Mouse (Mus musculus): ENCODE data around the gene Letm1. TPM values are rescaled to one million over a fixed set of nuclear protein-coding genes. Genes with fewer than 3 reads are reported as not detected.
A peak's percentile ranks its signal among the peaks of the same experiment; 100 is the strongest.

Letm1 gene
- polyA plus RNA-seq, 1 experiment from 2014 or later: 48.2 TPM

DNA sequence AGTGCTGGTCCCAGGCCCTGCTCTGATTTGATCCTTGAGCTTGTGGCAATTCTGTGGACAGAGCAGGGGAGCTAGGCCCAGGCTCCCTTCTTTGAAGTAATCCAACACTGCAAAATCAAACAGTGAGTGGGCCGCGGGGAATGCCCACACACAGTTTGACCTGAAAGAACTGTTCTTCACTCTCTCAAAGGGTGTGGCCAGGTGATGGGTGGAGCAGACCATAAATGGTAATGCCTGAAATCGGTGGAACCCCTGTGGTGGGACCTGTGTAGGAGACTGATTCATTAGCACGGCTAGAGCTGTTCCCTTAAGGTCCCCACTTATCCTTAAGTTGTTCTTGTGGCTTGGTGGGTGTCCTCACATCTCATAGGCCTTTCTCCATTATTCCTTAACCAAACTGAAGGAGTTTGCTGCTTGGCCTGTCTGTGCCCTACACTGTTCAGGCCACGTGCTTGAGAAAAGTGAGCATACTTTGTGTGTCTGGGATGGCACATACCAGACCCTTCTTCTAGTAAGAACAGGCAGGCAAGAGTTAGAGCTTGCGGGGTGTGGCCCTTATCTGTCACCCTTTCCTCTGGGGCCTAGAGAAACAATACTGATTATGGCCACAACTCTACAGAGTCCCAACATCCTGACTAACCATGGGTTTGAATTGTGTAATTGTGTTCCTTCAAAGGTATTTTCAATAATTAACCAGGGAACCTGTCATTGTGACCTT is 33.5 kb upstream of the Letm1 start:
- H3K27me3 ChIP-seq: no peaks in the 10 kb centered on the region
- ATAC-seq (ENCODE audit: low FRiP score, low read depth): no peak
- no peak overlapping the region for H3K27ac ChIP-seq
- no peak overlapping the region for H3K4me3 ChIP-seq
- no peaks in the 10 kb centered on the region for H3K36me3 ChIP-seq
- no peak overlapping the region for H3K4me2 ChIP-seq (replicated peaks)
- no peaks in the 10 kb centered on the region for H3K9me3 ChIP-seq
- peaks cover 12% of the 10 kb centered on the region for H3K4me1 ChIP-seq
- no peak overlapping the region for H3K9ac ChIP-seq
- WGBS: 80% methylated on average over 6 of the region's 6 CpGs

DNA sequence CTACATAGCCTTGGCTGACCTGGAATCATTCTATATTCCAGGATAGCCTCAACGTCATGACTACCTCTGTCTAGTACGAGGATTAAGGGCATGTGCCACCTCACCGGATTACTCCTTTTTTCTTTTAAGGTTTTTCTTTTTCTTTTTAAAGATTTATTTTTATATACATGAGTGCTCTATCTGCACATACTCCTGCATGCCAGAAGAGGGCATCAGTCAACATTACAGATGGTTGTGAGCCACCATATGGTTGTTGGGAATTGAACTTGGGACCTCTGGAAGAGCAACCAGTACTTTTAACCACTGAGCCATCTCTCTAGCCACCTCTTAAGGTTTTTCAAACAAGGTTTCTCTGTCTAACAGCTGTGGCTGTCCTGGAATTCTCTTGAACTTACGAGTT is 28.9 kb upstream of the Letm1 start:
- Histone ChIP-seq H3K9ac (no peak overlapping the region), H3K9me3 (no peaks in the 10 kb centered on the region), H3K27ac (no peak overlapping the region), H3K4me2 (replicated peaks) (no peak overlapping the region), H3K4me1 (no peaks in the 10 kb centered on the region), H3K36me3 (no peaks in the 10 kb centered on the region), H3K4me3 (no peak overlapping the region), H3K27me3 (no peaks in the 10 kb centered on the region)
- ATAC-seq (ENCODE audit: low FRiP score, low read depth): no peak
- 83% methylated on average over 4 of the region's 4 CpGs for WGBS

DNA sequence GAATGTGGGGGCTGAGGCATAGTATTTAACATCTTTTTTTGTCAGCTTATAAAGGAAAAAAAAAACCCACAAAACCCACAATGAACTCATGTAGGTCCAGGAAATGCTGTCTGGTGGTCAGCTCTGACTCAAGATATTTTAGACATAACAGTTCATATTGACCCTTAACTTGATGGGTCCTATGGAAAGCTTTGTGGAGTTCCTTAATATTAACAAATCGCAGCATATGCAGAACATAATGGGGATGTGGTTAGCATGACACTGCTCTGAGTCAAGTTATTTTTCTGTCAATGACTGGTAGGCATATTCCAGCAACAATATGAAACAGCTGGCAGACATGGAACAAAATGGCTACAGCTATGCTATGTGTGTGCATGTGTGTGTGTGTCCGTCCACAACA is 20.7 kb upstream of the Letm1 start:
- Histone ChIP-seq H3K4me2 (replicated peaks) (no peak overlapping the region), H3K36me3 (no peaks in the 10 kb centered on the region), H3K27ac (no peak overlapping the region), H3K4me3 (no peak overlapping the region), H3K27me3 (no peaks in the 10 kb centered on the region), H3K9me3 (peaks cover 12% of the 10 kb centered on the region), H3K4me1 (no peaks in the 10 kb centered on the region), H3K9ac (no peak overlapping the region)
- no peak for ATAC-seq (ENCODE audit: low FRiP score, low read depth)
- 81% methylated on average over 2 of the region's 2 CpGs for WGBS

DNA sequence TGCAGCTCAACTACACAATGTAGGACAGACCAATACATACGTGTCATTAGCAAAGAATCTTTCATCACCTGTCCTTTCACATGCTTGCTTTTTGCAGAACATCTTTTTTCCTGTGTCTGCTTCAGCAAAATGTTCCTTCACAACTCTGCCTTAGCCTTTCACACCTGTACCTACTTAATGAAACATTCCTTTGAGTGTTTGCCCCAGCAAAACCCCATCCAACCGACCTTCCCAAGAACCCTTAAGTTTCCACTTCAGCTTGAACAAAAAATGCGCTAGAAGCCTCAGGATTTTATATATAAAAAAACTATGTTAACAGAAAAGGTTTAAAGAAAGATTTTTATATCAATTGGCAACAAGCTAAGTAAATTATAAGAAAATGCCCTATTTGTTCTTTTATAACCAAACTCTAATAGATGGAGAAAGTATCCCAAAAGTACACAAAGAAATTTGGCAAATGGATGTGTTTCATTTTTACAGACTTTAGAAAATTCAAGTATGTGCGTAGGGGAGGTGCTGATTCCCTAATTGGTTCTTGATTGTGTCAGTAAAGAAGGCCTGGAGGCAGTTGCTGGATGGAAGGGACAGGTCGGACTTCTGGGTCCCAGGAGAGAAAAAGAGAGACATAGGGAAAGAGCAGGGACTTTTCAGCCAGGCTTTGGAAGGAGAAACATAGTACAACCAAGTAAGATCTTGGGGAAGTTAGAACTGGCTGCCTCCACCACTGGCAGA is 9.5 kb upstream of the Letm1 start:
- no peak for ATAC-seq (ENCODE audit: low FRiP score, low read depth)

DNA sequence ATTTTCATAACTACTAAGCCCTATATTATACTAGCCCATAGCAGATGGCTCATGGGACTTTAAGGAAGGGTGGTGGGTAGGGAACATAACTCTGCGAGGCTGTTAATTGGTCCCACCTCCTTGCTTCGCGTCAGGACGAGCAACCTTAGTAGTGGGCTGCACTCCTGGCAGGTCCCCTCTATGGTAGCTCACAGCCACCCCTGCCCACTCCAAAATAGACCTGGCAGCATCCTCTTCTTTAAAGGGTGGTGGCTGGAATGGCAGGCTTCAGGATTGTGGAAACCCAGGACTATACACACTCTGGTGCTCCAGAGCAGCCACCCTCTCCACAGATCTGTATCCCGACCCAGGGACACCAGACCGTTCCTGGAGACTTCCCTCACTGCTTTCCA is 378 bp upstream of the Letm1 start:
- WGBS: 8% methylated on average over 6 of the region's 6 CpGs
- H3K4me1 ChIP-seq: peaks cover 23% of the 10 kb centered on the region
- peak; percentile 82 for ATAC-seq (ENCODE audit: low FRiP score, low read depth)
- H3K27ac ChIP-seq: peak overlapping the region; percentile 81; the same call in 1 of the 2 replicates
- no peaks in the 10 kb centered on the region for H3K27me3 ChIP-seq
- peak overlapping the region; percentile 89 for H3K4me3 ChIP-seq
- 0 out of 2 replicates have a peak, but pooled peaks cover 4% of the 10 kb centered on the region for H3K36me3 ChIP-seq
- H3K9me3 ChIP-seq: no peaks in the 10 kb centered on the region
- peak overlapping the region; percentile 93 for H3K4me2 ChIP-seq (replicated peaks)
- H3K9ac ChIP-seq: peak overlapping the region; percentile 90

More for the DNA sequence above, 9.5 kb upstream of the Letm1 start:
- Histone ChIP-seq H3K4me3 (no peak overlapping the region), H3K27me3 (no peaks in the 10 kb centered on the region), H3K9ac (no peak overlapping the region), H3K27ac (no peak overlapping the region), H3K4me2 (replicated peaks) (no peak overlapping the region), H3K4me1 (no peaks in the 10 kb centered on the region), H3K36me3 (no peaks in the 10 kb centered on the region), H3K9me3 (peaks cover 3% of the 10 kb centered on the region)
- WGBS: 63% methylated on average over 5 of the region's 5 CpGs

DNA sequence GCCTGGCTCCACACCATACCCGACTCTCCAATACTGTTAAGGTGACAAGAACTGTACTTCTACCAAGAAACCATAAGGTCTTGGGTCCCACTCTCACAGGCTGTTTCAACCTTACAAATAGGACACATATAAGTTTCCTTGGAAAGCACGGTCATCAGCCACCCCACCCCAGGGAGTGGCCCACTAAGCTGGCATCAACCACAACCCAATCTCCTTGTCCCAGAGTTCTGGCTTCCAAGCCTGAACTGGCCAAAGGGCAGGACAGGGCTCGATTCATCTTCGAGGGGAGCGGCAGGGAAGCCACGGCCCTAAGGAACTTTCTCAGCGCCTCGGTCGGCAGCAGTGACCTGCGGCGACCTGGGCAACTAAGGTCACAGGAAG is 663 bp downstream of the Letm1 start:
- 5% methylated on average over 10 of the region's 11 CpGs for WGBS
- Histone ChIP-seq H3K4me1 (peaks cover 23% of the 10 kb centered on the region), H3K36me3 (peaks cover 14% of the 10 kb centered on the region), H3K9ac (peak overlapping the region; percentile 90), H3K27me3 (no peaks in the 10 kb centered on the region), H3K4me3 (peak overlapping the region; percentile 89), H3K4me2 (replicated peaks) (peak overlapping the region; percentile 93), H3K27ac (peak overlapping the region; percentile 81; the same call in 1 of the 2 replicates), H3K9me3 (no peaks in the 10 kb centered on the region)
- ATAC-seq (ENCODE audit: low FRiP score, low read depth): no peak

DNA sequence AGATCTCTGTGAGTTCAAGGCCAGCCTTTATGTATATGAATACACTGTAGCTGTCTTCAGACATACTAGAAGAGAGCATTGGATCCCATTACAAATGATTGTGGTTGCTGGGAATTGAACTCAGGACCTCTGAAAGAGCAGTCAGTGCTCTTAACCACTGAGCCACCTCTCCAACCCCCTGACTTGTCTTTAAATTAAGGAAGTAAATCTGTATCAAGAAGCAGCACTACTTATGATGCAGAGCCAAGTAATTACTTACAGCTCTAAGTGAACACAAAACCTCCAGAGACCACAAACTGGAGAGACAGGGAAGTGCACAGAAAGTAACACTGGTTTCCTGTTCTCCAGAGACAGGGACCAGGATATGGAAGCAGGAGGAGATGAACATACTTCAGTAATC is 5.4 kb downstream of the Letm1 start:
- Histone ChIP-seq H3K4me2 (replicated peaks) (no peak overlapping the region), H3K36me3 (peaks cover 53% of the 10 kb centered on the region), H3K4me1 (peaks cover 18% of the 10 kb centered on the region), H3K9ac (no peak overlapping the region), H3K9me3 (no peaks in the 10 kb centered on the region), H3K27me3 (no peaks in the 10 kb centered on the region), H3K27ac (no peak overlapping the region), H3K4me3 (no peak overlapping the region)
- no peak for ATAC-seq (ENCODE audit: low FRiP score, low read depth)

DNA sequence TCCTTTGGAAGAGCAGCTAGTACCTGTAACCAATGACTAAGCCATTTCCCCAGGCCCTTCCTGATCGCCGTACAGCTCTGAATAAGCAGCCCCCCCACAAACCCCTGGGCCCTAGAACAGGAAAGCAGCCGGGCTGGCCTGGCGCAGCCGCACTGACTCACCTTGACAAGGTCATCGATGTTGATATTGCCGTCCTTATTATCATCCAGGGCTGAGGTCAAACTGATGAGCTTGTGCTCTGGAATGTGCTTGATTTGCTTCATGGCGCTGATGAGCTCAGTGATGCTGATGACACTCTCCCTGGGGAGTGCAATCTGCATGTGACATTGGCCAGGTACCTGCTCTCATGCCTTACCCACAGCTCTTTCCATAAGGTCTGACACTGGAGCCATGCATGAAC is 39.1 kb downstream of the Letm1 start:
- H3K4me2 ChIP-seq (replicated peaks): no peak overlapping the region
- ATAC-seq (ENCODE audit: low FRiP score, low read depth): no peak
- H3K4me3 ChIP-seq: no peak overlapping the region
- no peak overlapping the region for H3K27ac ChIP-seq
- no peaks in the 10 kb centered on the region for H3K9me3 ChIP-seq
- no peaks in the 10 kb centered on the region for H3K27me3 ChIP-seq
- 90% methylated on average over 8 of the region's 8 CpGs for WGBS
- peaks cover 95% of the 10 kb centered on the region for H3K36me3 ChIP-seq
- H3K9ac ChIP-seq: no peak overlapping the region
- no peaks in the 10 kb centered on the region for H3K4me1 ChIP-seq

DNA sequence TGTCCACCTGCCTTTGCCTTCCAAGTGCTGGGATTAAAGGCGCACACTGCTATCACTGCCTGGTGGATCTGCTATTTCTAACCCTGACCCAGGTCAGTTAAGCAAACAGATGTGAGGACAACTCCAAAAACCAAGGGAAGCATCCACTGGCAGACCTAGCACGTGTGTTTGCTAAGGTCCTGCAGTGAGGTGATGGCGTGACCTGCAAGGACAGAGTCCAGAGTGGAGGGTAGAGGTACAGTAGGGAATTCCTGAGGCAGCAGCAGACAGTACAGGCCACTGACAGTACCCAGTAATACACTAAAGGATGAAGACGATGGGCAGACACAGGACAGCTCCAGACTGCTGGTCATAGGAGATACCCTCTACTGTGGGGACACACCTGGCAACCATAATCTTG is 42.1 kb downstream of the Letm1 start:
- WGBS: 90% methylated on average over 4 of the region's 4 CpGs
- no peaks in the 10 kb centered on the region for H3K4me1 ChIP-seq
- no peaks in the 10 kb centered on the region for H3K9me3 ChIP-seq
- H3K27ac ChIP-seq: no peak overlapping the region
- H3K4me2 ChIP-seq (replicated peaks): no peak overlapping the region
- no peak for ATAC-seq (ENCODE audit: low FRiP score, low read depth)
- peaks cover 69% of the 10 kb centered on the region for H3K36me3 ChIP-seq
- no peak overlapping the region for H3K9ac ChIP-seq
- H3K27me3 ChIP-seq: no peaks in the 10 kb centered on the region
- no peak overlapping the region for H3K4me3 ChIP-seq

DNA sequence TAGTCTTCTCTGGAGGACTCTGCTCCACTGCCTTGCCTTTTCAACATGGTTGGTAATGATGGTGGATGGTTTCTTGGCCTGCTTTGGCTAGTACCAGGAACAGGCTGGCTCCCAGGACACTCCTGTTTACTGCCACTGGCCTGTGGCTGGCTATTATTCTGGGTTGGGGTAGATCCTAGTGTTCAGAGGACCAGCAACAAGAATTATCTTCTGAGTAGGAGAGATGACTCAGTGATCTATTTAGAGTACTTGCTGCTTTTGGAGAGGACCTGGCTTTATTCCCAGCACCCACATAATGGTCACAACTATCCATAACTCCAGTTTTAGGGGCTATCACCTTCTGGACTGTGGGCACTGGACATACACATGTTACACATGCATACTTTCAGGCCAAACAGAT is 44.3 kb downstream of the Letm1 start:
- Histone ChIP-seq H3K9me3 (no peaks in the 10 kb centered on the region), H3K4me2 (replicated peaks) (no peak overlapping the region), H3K36me3 (peaks cover 69% of the 10 kb centered on the region), H3K27ac (no peak overlapping the region), H3K4me1 (no peaks in the 10 kb centered on the region), H3K9ac (no peak overlapping the region), H3K27me3 (no peaks in the 10 kb centered on the region), H3K4me3 (no peak overlapping the region)
- no peak for ATAC-seq (ENCODE audit: low FRiP score, low read depth)

DNA sequence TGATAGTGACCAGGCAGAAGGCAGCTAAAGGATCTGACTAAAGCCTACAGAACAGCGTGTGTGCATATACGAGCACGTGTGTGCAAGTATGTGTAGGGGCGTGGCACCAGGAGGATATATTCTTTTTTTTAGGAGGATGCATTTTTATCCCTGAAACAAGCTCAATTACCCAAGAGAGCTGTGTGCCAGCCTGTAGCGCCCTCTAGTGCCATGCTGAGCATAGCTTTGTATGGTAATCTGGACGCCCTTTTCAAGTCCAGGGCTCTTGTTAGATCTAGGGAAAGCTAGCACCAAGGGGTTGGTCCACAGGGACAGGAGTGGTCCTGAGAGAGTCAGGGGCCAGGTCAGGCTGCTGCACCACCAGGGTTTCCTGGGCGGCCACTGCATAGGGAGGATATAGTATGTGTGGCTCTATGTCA is 44.7 kb downstream of the Letm1 start:
- no peak overlapping the region for H3K4me3 ChIP-seq
- WGBS: 10% methylated on average over 7 of the region's 7 CpGs
- 0 out of 2 replicates have a peak, but pooled peaks have one; percentile 31 for ATAC-seq (ENCODE audit: low FRiP score, low read depth)
- peaks cover 69% of the 10 kb centered on the region for H3K36me3 ChIP-seq
- no peak overlapping the region for H3K4me2 ChIP-seq (replicated peaks)
- no peak overlapping the region for H3K27ac ChIP-seq
- H3K9me3 ChIP-seq: no peaks in the 10 kb centered on the region
- H3K4me1 ChIP-seq: no peaks in the 10 kb centered on the region
- H3K9ac ChIP-seq: no peak overlapping the region
- H3K27me3 ChIP-seq: no peaks in the 10 kb centered on the region

DNA sequence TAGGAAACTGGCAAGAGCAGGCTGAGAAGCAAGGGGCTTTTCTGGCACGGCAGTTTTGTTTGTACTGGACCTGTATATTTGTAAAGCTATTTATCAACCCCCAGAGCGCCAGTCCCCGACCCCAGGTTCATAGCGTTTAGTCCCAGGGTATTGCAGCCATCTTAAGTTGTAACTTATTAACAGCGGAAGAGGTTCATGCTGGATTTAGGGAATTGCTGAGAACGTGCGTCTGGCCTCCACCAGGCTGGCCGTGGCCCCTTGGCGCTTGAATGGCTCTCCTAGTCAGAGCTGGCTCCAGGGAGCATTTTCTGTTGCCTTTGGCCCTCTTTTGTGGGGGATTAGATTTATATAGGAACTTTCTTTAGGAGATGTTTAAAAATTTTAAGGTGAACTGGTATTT is 46.4 kb downstream of the Letm1 start:
- peaks cover 69% of the 10 kb centered on the region for H3K36me3 ChIP-seq
- ATAC-seq (ENCODE audit: low FRiP score, low read depth): no peak
- H3K27ac ChIP-seq: no peak overlapping the region
- no peaks in the 10 kb centered on the region for H3K9me3 ChIP-seq
- H3K4me3 ChIP-seq: no peak overlapping the region
- H3K4me1 ChIP-seq: no peaks in the 10 kb centered on the region
- no peak overlapping the region for H3K4me2 ChIP-seq (replicated peaks)
- 56% methylated on average over 9 of the region's 9 CpGs for WGBS
- H3K9ac ChIP-seq: no peak overlapping the region
- H3K27me3 ChIP-seq: no peaks in the 10 kb centered on the region
